Mouse (Mus musculus) embryonic facial prominence, embryonic 11.5 days (tissue): ENCODE data around the gene Olfr132. TPM values are rescaled to one million over a fixed set of nuclear protein-coding genes. Genes with fewer than 3 reads are reported as not detected.

Experiments used
- polyA plus RNA-seq: library from polyadenylated mRNA; unstranded; fragments of >200 nt; fragmentation: Nextera tagmentation; extraction: Ambion mirVana; gene quantifications from 2 replicates; pipeline ENCODE4 v1.2.1, GENCODE M21; 2014

Olfr132 gene
- polyA plus RNA-seq, 1 experiment from 2014 or later: not detected

Other genes starting within 250 kb of the Olfr132 start
- gene Olfr127, start 234.1 kb downstream of the Olfr132 start, polyA plus RNA-seq: not detected in 2 replicates
- gene Olfr128, start 214.0 kb downstream of the Olfr132 start, polyA plus RNA-seq: not detected in 2 replicates
- gene Olfr761, start 181.4 kb downstream of the Olfr132 start, polyA plus RNA-seq: not detected in 2 replicates
- gene Olfr129, start 74.4 kb downstream of the Olfr132 start, polyA plus RNA-seq: not detected in 2 replicates
- not detected in 2 replicates for gene Olfr130, start 70.6 kb downstream of the Olfr132 start, polyA plus RNA-seq
- not detected in 2 replicates for gene Olfr131, start 45.8 kb downstream of the Olfr132 start, polyA plus RNA-seq
- gene Olfr133, start 10.8 kb upstream of the Olfr132 start, polyA plus RNA-seq: not detected in 2 replicates
- gene Olfr134, start 36.9 kb upstream of the Olfr132 start, polyA plus RNA-seq: not detected in 2 replicates
- not detected in 2 replicates for gene Olfr135, start 69.8 kb upstream of the Olfr132 start, polyA plus RNA-seq
- gene Olfr138, start 126.5 kb upstream of the Olfr132 start, polyA plus RNA-seq: not detected in 2 replicates
- gene Olfr137, start 173.0 kb upstream of the Olfr132 start, polyA plus RNA-seq: not detected in 2 replicates
- not detected in 2 replicates for gene Olfr136, start 195.3 kb upstream of the Olfr132 start, polyA plus RNA-seq